Comparison of ENCODE assay signal across 9 mouse cellular contexts in the genomic region with DNA sequence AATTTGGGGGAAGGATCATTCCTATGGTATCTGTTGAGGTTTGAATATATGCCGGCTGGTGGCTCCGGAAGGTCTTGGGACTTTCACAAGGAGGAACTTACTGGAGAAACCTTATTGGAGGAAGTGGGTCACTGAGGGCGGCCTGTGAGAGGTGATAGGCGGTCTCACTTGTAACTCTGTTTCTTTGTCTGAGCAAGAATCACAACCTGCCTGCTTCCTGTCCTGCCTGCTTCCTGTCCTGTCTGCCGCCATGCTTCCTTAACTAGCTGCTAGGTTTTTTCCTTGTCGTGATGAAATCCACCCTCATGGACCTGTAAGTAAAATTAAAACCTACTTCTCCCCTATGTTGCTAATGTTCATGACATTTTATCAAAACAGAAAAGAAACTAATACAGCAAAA. TPM values are rescaled to one million over a fixed set of nuclear protein-coding genes. Genes with fewer than 3 reads are reported as not detected.
DNase-seq lines count a peak whose midpoint lies in the region; ATAC-seq and TF ChIP-seq lines count a peak whose summit lies in the region.
"Had no signal": no experiment of that assay in that cellular context is flagged by ENCODE, and none has a peak within 500 bp of the region (broad histone marks: within the 10 kb centered on the region; RNA-seq: fewer than 3 reads in every experiment).

No protein-coding gene starts in this region.

- peak overlapping the region; percentile 58 to 67 (median 61) for H3K4me3 ChIP-seq in CH12.LX (replicated peaks in 1 of 3; ENCODE audit: low read depth in 2 of 3, low read length in 2 of 3, poor library complexity in 1 of 3)
- H3K4me3 ChIP-seq in megakaryocyte, embryonic 14.5 days (replicated peaks), result peak overlapping the region; percentile 84
- H3K4me3 ChIP-seq in midbrain, embryonic 15.5 days, result no peak overlapping the region
- H3K4me3 ChIP-seq in hindbrain, embryonic 16.5 days (ENCODE audit: low read length), result no peak overlapping the region
- H3K4me3 ChIP-seq: neural tube, embryonic 12.5 days had no signal

- in situ Hi-C loops in CH12.LX (cut with MboI; ENCODE audit: low pct_ligation_motif_present, low pct_unique_long_range_greater_than_20kb, low sequenced_read_pairs), result no loop called here

- ATAC-seq in midbrain, embryonic 15.5 days (replicated peaks), result no peak
- ATAC-seq in hindbrain, embryonic 16.5 days, result no peak

- TF ChIP-seq CTCF in CH12.LX (conservative IDR thresholded peaks at IDR 0.05 in 1 of 2, IDR thresholded peaks at IDR 0.05 in 1 of 2; ENCODE audit: low read depth in 2 of 2, low read length in 2 of 2), result no peak

- no peak overlapping the region for H3K4me2 ChIP-seq in CH12.LX (ENCODE audit: insufficient read depth, low read depth, poor library complexity, severe bottlenecking)
- H3K4me2 ChIP-seq in midbrain, embryonic 15.5 days, result no peak overlapping the region
- H3K4me2 ChIP-seq in hindbrain, embryonic 16.5 days (ENCODE audit: low read length), result no peak overlapping the region
- H3K4me2 ChIP-seq: neural tube, embryonic 12.5 days had no signal

- WGBS in midbrain, embryonic 15.5 days, result 85% methylated on average over 6 of the region's 6 CpGs
- 89% methylated on average over 6 of the region's 6 CpGs for WGBS in hindbrain, embryonic 16.5 days

- peak; percentile 10 for DNase-seq in adrenal gland, adult 2 months
- no peak for DNase-seq in adrenal gland, postnatal 4 days (ENCODE audit: low spot score in 2 of 2)
- peak; percentile 94 for DNase-seq in CH12.LX (ENCODE audit: extremely low read depth)
- peak; percentile 22 to 31 for DNase-seq in heart, postnatal 10 days
- no peak for DNase-seq in retina, embryonic 14.5 days (ENCODE audit: low spot score)

- H3K9me3 ChIP-seq in CH12.LX (replicated peaks; ENCODE audit: low read length), result no peaks in the 10 kb centered on the region
- no peaks in the 10 kb centered on the region for H3K9me3 ChIP-seq in megakaryocyte, embryonic 14.5 days
- H3K9me3 ChIP-seq in midbrain, embryonic 15.5 days, result no peaks in the 10 kb centered on the region
- no peaks in the 10 kb centered on the region for H3K9me3 ChIP-seq in hindbrain, embryonic 16.5 days (ENCODE audit: control insufficient read depth, low read length)
- H3K9me3 ChIP-seq: neural tube, embryonic 12.5 days had no signal

- no peak; the same call in 1 of the 2 replicates for TF ChIP-seq EP300 in CH12.LX (IDR thresholded peaks at IDR 0.05; ENCODE audit: low read length)

- H3K4me1 ChIP-seq in CH12.LX (ENCODE audit: control insufficient read depth in 1 of 2, insufficient read depth in 2 of 2), result peaks cover 2 to 37% of the 10 kb centered on the region in 2 experiments; a peak in 2 of 4 replicates
- H3K4me1 ChIP-seq in megakaryocyte, embryonic 14.5 days, result peaks cover 7% of the 10 kb centered on the region; the same call in 1 of the 2 replicates
- no peaks in the 10 kb centered on the region for H3K4me1 ChIP-seq in midbrain, embryonic 15.5 days
- no peaks in the 10 kb centered on the region for H3K4me1 ChIP-seq in hindbrain, embryonic 16.5 days (ENCODE audit: control insufficient read depth, insufficient read depth, low read depth, low read length)
- H3K4me1 ChIP-seq: neural tube, embryonic 12.5 days had no signal

- H3K9ac ChIP-seq in CH12.LX (ENCODE audit: insufficient read depth, low read depth), result peak overlapping the region; percentile 90
- H3K9ac ChIP-seq in midbrain, embryonic 15.5 days, result no peak overlapping the region
- no peak overlapping the region for H3K9ac ChIP-seq in hindbrain, embryonic 16.5 days (ENCODE audit: low read depth, low read length)
- H3K9ac ChIP-seq: neural tube, embryonic 12.5 days had no signal

- peak; percentile 76 for TF ChIP-seq POLR2A in CH12.LX (IDR thresholded peaks at IDR 0.05; ENCODE audit: low read depth, low read length)

- no peaks in the 10 kb centered on the region for H3K27me3 ChIP-seq in CH12.LX (replicated peaks)
- H3K27me3 ChIP-seq in megakaryocyte, embryonic 14.5 days (replicated peaks), result no peaks in the 10 kb centered on the region
- H3K27me3 ChIP-seq in midbrain, embryonic 15.5 days (replicated peaks), result no peaks in the 10 kb centered on the region
- no peaks in the 10 kb centered on the region for H3K27me3 ChIP-seq in hindbrain, embryonic 16.5 days (replicated peaks; ENCODE audit: control insufficient read depth, insufficient read depth, low read length)
- H3K27me3 ChIP-seq: neural tube, embryonic 12.5 days had no signal

- peaks cover 30% of the 10 kb centered on the region for H3K79me2 ChIP-seq in CH12.LX (replicated peaks; ENCODE audit: control insufficient read depth, extremely low read depth, insufficient read depth, poor library complexity, severe bottlenecking)

- H3K36me3 ChIP-seq in CH12.LX (replicated peaks in 1 of 2; ENCODE audit: control insufficient read depth in 1 of 2, insufficient read depth in 1 of 2, low read length in 1 of 2), result peaks cover 0 to 3% of the 10 kb centered on the region in 2 experiments
- no peaks in the 10 kb centered on the region for H3K36me3 ChIP-seq in megakaryocyte, embryonic 14.5 days (replicated peaks; ENCODE audit: low read length)
- no peaks in the 10 kb centered on the region for H3K36me3 ChIP-seq in midbrain, embryonic 15.5 days (replicated peaks)
- H3K36me3 ChIP-seq in hindbrain, embryonic 16.5 days (ENCODE audit: control insufficient read depth, insufficient read depth, low read length), result no peaks in the 10 kb centered on the region
- H3K36me3 ChIP-seq: neural tube, embryonic 12.5 days had no signal

- TF ChIP-seq RAD21 in CH12.LX (IDR thresholded peaks at IDR 0.05; ENCODE audit: low read depth, low read length), result no peak

- dilution Hi-C loops in CH12.LX (cut with MboI; ENCODE audit: extremely low pct_ligation_motif_present, extremely low pct_unique_long_range_greater_than_20kb, low sequenced_read_pairs), result no loop called here

- H3K27ac ChIP-seq in CH12.LX (ENCODE audit: insufficient read depth, low read depth), result no peak overlapping the region
- H3K27ac ChIP-seq in midbrain, embryonic 15.5 days, result no peak overlapping the region
- no peak overlapping the region for H3K27ac ChIP-seq in hindbrain, embryonic 16.5 days (ENCODE audit: low read depth, low read length)
- H3K27ac ChIP-seq: neural tube, embryonic 12.5 days had no signal

- intact Hi-C loops in heart, postnatal 10 days (cut with DNase I), result no loop called here

TF ChIP-seq in CH12.LX, 34 proteins besides CTCF, POLR2A, EP300 and RAD21 (continues in another document):
- TF ChIP-seq MYC (IDR thresholded peaks at IDR 0.05; ENCODE audit: low read depth, low read length) (peak; percentile 81; the same call in 1 of the 2 replicates), CHD1 (IDR thresholded peaks at IDR 0.05; ENCODE audit: low read depth, low read length) (no peak), MAZ (IDR thresholded peaks at IDR 0.05; ENCODE audit: low read depth, low read length) (no peak), HCFC1 (IDR thresholded peaks at IDR 0.05; ENCODE audit: low read depth, low read length) (peak; percentile 72), ZKSCAN1 (IDR thresholded peaks at IDR 0.05; ENCODE audit: borderline replicate concordance, low read depth, low read length) (no peak), ETS1 (conservative IDR thresholded peaks at IDR 0.05; ENCODE audit: low read depth, low read length) (peak; percentile 31; the same call in 1 of the 2 replicates), JUN (IDR thresholded peaks at IDR 0.05; ENCODE audit: insufficient read depth, low read depth, low read length) (no peak), UBTF (IDR thresholded peaks at IDR 0.05; ENCODE audit: low read depth, low read length) (no peak), SMC3 (IDR thresholded peaks at IDR 0.05; ENCODE audit: low read depth, low read length) (no peak), PAX5 (IDR thresholded peaks at IDR 0.05; ENCODE audit: low read length) (no peak), GABPA (IDR thresholded peaks at IDR 0.05; ENCODE audit: insufficient replicate concordance, low read depth, low read length) (no peak), MAX (IDR thresholded peaks at IDR 0.05; ENCODE audit: low read length) (peak; percentile 69), CHD2 (IDR thresholded peaks at IDR 0.05; ENCODE audit: low read length) (peak; percentile 76), SIN3A (IDR thresholded peaks at IDR 0.05; ENCODE audit: low read length) (peak; percentile 62), JUND (conservative IDR thresholded peaks at IDR 0.05; ENCODE audit: low read depth, low read length) (no peak), ZMIZ1 (IDR thresholded peaks at IDR 0.05; ENCODE audit: low read depth, low read length) (peak; percentile 71; the same call in 1 of the 2 replicates), MAFK (IDR thresholded peaks at IDR 0.05; ENCODE audit: insufficient replicate concordance, low read length) (no peak), POLR2AphosphoS2 (IDR thresholded peaks at IDR 0.05; ENCODE audit: low read depth, low read length) (peak; percentile 70; the same call in 1 of the 2 replicates), RCOR1 (conservative IDR thresholded peaks at IDR 0.05; ENCODE audit: low read depth, low read length) (0 out of 2 replicates have a peak, but pooled peaks have one; percentile 15), ELF1 (IDR thresholded peaks at IDR 0.05; ENCODE audit: low read depth, low read length) (peak; percentile 89), IRF4 (IDR thresholded peaks at IDR 0.05; ENCODE audit: low read depth, low read length) (peak; percentile 56; the same call in 1 of the 2 replicates), TCF12 (IDR thresholded peaks at IDR 0.05; ENCODE audit: low read depth, low read length) (peak; percentile 75; the same call in 1 of the 2 replicates), NELFE (IDR thresholded peaks at IDR 0.05; ENCODE audit: low read depth, low read length) (peak; percentile 75), E2F4 (IDR thresholded peaks at IDR 0.05; ENCODE audit: insufficient replicate concordance, low read depth, low read length) (no peak), ZNF384 (IDR thresholded peaks at IDR 0.05; ENCODE audit: low read depth, low read length) (no peak), MXI1 (IDR thresholded peaks at IDR 0.05; ENCODE audit: low read depth, low read length) (peak; percentile 84), ZC3H11A (IDR thresholded peaks at IDR 0.05; ENCODE audit: low read depth, low read length) (no peak)

RNA-seq across cellular contexts. Expression of gene Cadm3, which starts 52.9 kb away (rescaled TPM):
- total RNA-seq in adrenal gland, adult 2 months (2021), result 1 to 10 TPM; 3.9 to 6.1 TPM
- polyA plus RNA-seq in adrenal gland, adult 2 months (2012; rRNA removed), result 6.8 and 9.3 TPM in 2 replicates
- total RNA-seq in adrenal gland, postnatal 4 days (2021), result 10 to 100 TPM; 15.6 to 17.7 TPM
- total RNA-seq in CH12.LX (2012; rRNA removed), result not detected in 2 replicates
- total RNA-seq in CH12.LX (2014; rRNA removed), result not detected in 2 replicates
- polyA plus RNA-seq in CH12.LX (2012; ENCODE audit: insufficient read length, low read depth), result not detected in 2 replicates
- 1 to 10 TPM; 2.5 TPM for total RNA-seq in heart, postnatal 10 days (2021)
- polyA plus RNA-seq in megakaryocyte, embryonic 14.5 days (2012; ENCODE audit: insufficient read depth, low replicate concordance), result not detected in 2 replicates
- 76.6 and 83.1 TPM in 2 replicates for polyA plus RNA-seq in midbrain, embryonic 15.5 days (2015; fragmentation: Nextera tagmentation; extraction: Ambion mirVana)
- polyA plus RNA-seq in hindbrain, embryonic 16.5 days (2015; fragmentation: Nextera tagmentation; extraction: Ambion mirVana), result 64.9 and 70.2 TPM in 2 replicates

Comparison
In these comparisons a context has a peak if more than half of its experiments do, and no peak if none do; other contexts are left out.
1. DNase-seq: peak in adrenal gland, adult 2 months (single experiment), CH12.LX (single experiment) and heart, postnatal 10 days (2 of 2); none in adrenal gland, postnatal 4 days (0 of 2) and retina, embryonic 14.5 days (single experiment).
2. H3K4me3 ChIP-seq: peak in CH12.LX (3 of 3) and megakaryocyte, embryonic 14.5 days (single experiment); none in midbrain, embryonic 15.5 days (single experiment) and hindbrain, embryonic 16.5 days (single experiment).